Mouse (Mus musculus) CH12.LX (cell line): ENCODE measurements around the gene Lrrc74b. TPM values are rescaled to one million over a fixed set of nuclear protein-coding genes. Genes with fewer than 3 reads are reported as not detected.

Source experiments
- DNase-seq: peaks from one replicate; pipeline ENCODE4 v3.0.0-alpha.2; 2013; ENCODE audit errors: extremely low read depth
- H3K27ac ChIP-seq: 2 replicates; pipeline ENCODE4 v1.5.1; 2012; ENCODE audit warnings: low read depth, mild to moderate bottlenecking, control low read depth, moderate library complexity; ENCODE audit not compliant: insufficient read depth
- H3K27me3 ChIP-seq: replicated peaks from 2 replicates; pipeline ENCODE3; 2012; ENCODE audit warnings: inconsistent platforms
- H3K36me3 ChIP-seq, 2 experiments: replicated peaks in 1 of 2; 2 replicates each; pipeline versions ENCODE3 to v1.6.1; 2012; ENCODE audit warnings: inconsistent platforms in 1 of 2, low read length in 1 of 2, mild to moderate bottlenecking in 1 of 2, mixed read lengths in 1 of 2, moderate library complexity in 1 of 2; ENCODE audit not compliant: control insufficient read depth in 1 of 2, insufficient read depth in 1 of 2
- H3K4me1 ChIP-seq, 2 experiments: 2 replicates each; pipeline ENCODE4 v1.6.1; 2012; ENCODE audit warnings: inconsistent platforms in 1 of 2, moderate library complexity in 1 of 2; ENCODE audit not compliant: insufficient read depth in 2 of 2, control insufficient read depth in 1 of 2
- H3K4me2 ChIP-seq: 2 replicates; pipeline ENCODE4 v1.6.1; 2012; ENCODE audit warnings: low read depth, mild to moderate bottlenecking, control low read depth; ENCODE audit not compliant: poor library complexity, insufficient read depth, severe bottlenecking
- H3K4me3 ChIP-seq, 3 experiments: fragments of 150-350 bp in 1 of 3; sonication (generic) in 1 of 3; replicated peaks in 1 of 3; 2 replicates each; pipeline versions ENCODE3 to v1.5.1; 2011 to 2012; ENCODE audit warnings: low read depth in 2 of 3, low read length in 2 of 3, mild to moderate bottlenecking in 2 of 3, moderate library complexity in 2 of 3, control low read depth in 1 of 3, improper control_type of control experiment in 1 of 3, inconsistent platforms in 1 of 3, mixed read lengths in 1 of 3; ENCODE audit not compliant: poor library complexity in 1 of 3
- H3K79me2 ChIP-seq: replicated peaks from 2 replicates; pipeline ENCODE4 v1.6.1; 2012; ENCODE audit warnings: mild to moderate bottlenecking, moderate library complexity; ENCODE audit not compliant: control insufficient read depth, poor library complexity, insufficient read depth, severe bottlenecking; ENCODE audit errors: extremely low read depth
- H3K9ac ChIP-seq: 2 replicates; pipeline ENCODE4 v1.6.1; 2012; ENCODE audit warnings: low read depth, mild to moderate bottlenecking, control low read depth, moderate library complexity; ENCODE audit not compliant: insufficient read depth
- H3K9me3 ChIP-seq: replicated peaks from 2 replicates; pipeline ENCODE3; 2012; ENCODE audit warnings: low read length, inconsistent platforms, mixed read lengths
- CHD1 ChIP-seq: IDR thresholded peaks from 2 replicates; pipeline ENCODE4 v1.6.1; 2012; ENCODE audit warnings: low read depth, low read length, improper control_type of control experiment, inconsistent platforms
- CHD2 ChIP-seq: IDR thresholded peaks from 2 replicates; pipeline ENCODE4 v1.6.1; 2011; ENCODE audit warnings: low read length, improper control_type of control experiment
- CTCF ChIP-seq, 2 experiments: IDR thresholded peaks in 1 of 2; conservative IDR thresholded peaks in 1 of 2; 2 replicates each; pipeline ENCODE4 v1.5.1; 2011 to 2012; ENCODE audit warnings: low read depth in 2 of 2, low read length in 2 of 2, improper control_type of control experiment in 1 of 2, inconsistent platforms in 1 of 2, mild to moderate bottlenecking in 1 of 2, moderate library complexity in 1 of 2
- E2F4 ChIP-seq: IDR thresholded peaks from 2 replicates; pipeline ENCODE4 v1.6.1; 2011; ENCODE audit warnings: low read depth, low read length, improper control_type of control experiment; ENCODE audit not compliant: insufficient replicate concordance
- EP300 ChIP-seq: IDR thresholded peaks from 2 replicates; pipeline ENCODE4 v1.6.1; 2011; ENCODE audit warnings: low read length, improper control_type of control experiment
- ETS1 ChIP-seq: conservative IDR thresholded peaks from 2 replicates; pipeline ENCODE4 v1.6.1; 2012; ENCODE audit warnings: low read depth, mild to moderate bottlenecking, inconsistent platforms, low read length, improper control_type of control experiment, moderate library complexity
- GABPA ChIP-seq: IDR thresholded peaks from 2 replicates; pipeline ENCODE4 v1.6.1; 2012; ENCODE audit warnings: low read depth, low read length, improper control_type of control experiment, inconsistent platforms; ENCODE audit not compliant: insufficient replicate concordance
- HCFC1 ChIP-seq: IDR thresholded peaks from 2 replicates; pipeline ENCODE4 v1.6.1; 2012; ENCODE audit warnings: low read depth, mild to moderate bottlenecking, inconsistent platforms, low read length, improper control_type of control experiment
- JUN ChIP-seq: IDR thresholded peaks from 2 replicates; pipeline ENCODE4 v1.6.1; 2011; ENCODE audit warnings: low read depth, mild to moderate bottlenecking, low read length, improper control_type of control experiment, moderate library complexity; ENCODE audit not compliant: insufficient read depth
- JUND ChIP-seq: conservative IDR thresholded peaks from 2 replicates; pipeline ENCODE4 v1.6.1; 2011; ENCODE audit warnings: low read depth, low read length, improper control_type of control experiment
- KAT2A ChIP-seq: IDR thresholded peaks from 2 replicates; pipeline ENCODE4 v1.6.1; 2012; ENCODE audit warnings: low read length, improper control_type of control experiment, inconsistent platforms; ENCODE audit not compliant: insufficient replicate concordance
- MAFK ChIP-seq: IDR thresholded peaks from 2 replicates; pipeline ENCODE4 v1.6.1; 2011; ENCODE audit warnings: low read length, improper control_type of control experiment; ENCODE audit not compliant: insufficient replicate concordance
- MAX ChIP-seq: IDR thresholded peaks from 2 replicates; pipeline ENCODE4 v1.6.1; 2011; ENCODE audit warnings: low read length, improper control_type of control experiment
- MAZ ChIP-seq: IDR thresholded peaks from 2 replicates; pipeline ENCODE4 v1.6.1; 2012; ENCODE audit warnings: low read depth, mild to moderate bottlenecking, inconsistent platforms, low read length, improper control_type of control experiment, moderate library complexity
- MEF2A ChIP-seq: IDR thresholded peaks from 2 replicates; pipeline ENCODE4 v1.6.1; 2014; ENCODE audit warnings: low read depth, mild to moderate bottlenecking, inconsistent platforms, low read length, improper control_type of control experiment, borderline replicate concordance
- MYC ChIP-seq: IDR thresholded peaks from 2 replicates; pipeline ENCODE4 v1.6.1; 2011; ENCODE audit warnings: low read depth, mild to moderate bottlenecking, improper control_type of control experiment, low read length
- NELFE ChIP-seq: IDR thresholded peaks from 2 replicates; pipeline ENCODE4 v1.6.1; 2011; ENCODE audit warnings: low read depth, low read length, improper control_type of control experiment
- NRF1 ChIP-seq: IDR thresholded peaks from 2 replicates; pipeline ENCODE4 v1.6.1; 2014; ENCODE audit warnings: low read depth, mild to moderate bottlenecking, inconsistent platforms, low read length, improper control_type of control experiment, moderate library complexity
- POLR2A ChIP-seq: IDR thresholded peaks from 2 replicates; pipeline ENCODE4 v1.6.1; 2011; ENCODE audit warnings: low read depth, mild to moderate bottlenecking, improper control_type of control experiment, low read length
- POLR2AphosphoS2 ChIP-seq: IDR thresholded peaks from 2 replicates; pipeline ENCODE4 v1.6.1; 2011; ENCODE audit warnings: low read depth, low read length, improper control_type of control experiment
- RAD21 ChIP-seq: IDR thresholded peaks from 2 replicates; pipeline ENCODE4 v1.6.1; 2011; ENCODE audit warnings: low read depth, mild to moderate bottlenecking, low read length, improper control_type of control experiment, moderate library complexity
- RCOR1 ChIP-seq: conservative IDR thresholded peaks from 2 replicates; pipeline ENCODE4 v1.6.1; 2012; ENCODE audit warnings: low read depth, mild to moderate bottlenecking, inconsistent platforms, low read length, improper control_type of control experiment
- SIN3A ChIP-seq: IDR thresholded peaks from 2 replicates; pipeline ENCODE4 v1.6.1; 2012; ENCODE audit warnings: low read length, improper control_type of control experiment, inconsistent platforms
- SMC3 ChIP-seq: IDR thresholded peaks from 2 replicates; pipeline ENCODE4 v1.6.1; 2011; ENCODE audit warnings: low read depth, low read length, improper control_type of control experiment
- TBP ChIP-seq: conservative IDR thresholded peaks from 2 replicates; pipeline ENCODE4 v1.6.1; 2011; ENCODE audit warnings: low read depth, low read length, improper control_type of control experiment
- TCF12 ChIP-seq: IDR thresholded peaks from 2 replicates; pipeline ENCODE4 v1.6.1; 2014; ENCODE audit warnings: low read depth, mild to moderate bottlenecking, inconsistent platforms, low read length, improper control_type of control experiment
- UBTF ChIP-seq: IDR thresholded peaks from 2 replicates; pipeline ENCODE4 v1.6.1; 2012; ENCODE audit warnings: low read depth, mild to moderate bottlenecking, inconsistent platforms, low read length, improper control_type of control experiment, moderate library complexity
- USF1 ChIP-seq: IDR thresholded peaks from 2 replicates; pipeline ENCODE4 v1.6.1; 2014; ENCODE audit warnings: low read depth, mild to moderate bottlenecking, inconsistent platforms, low read length, improper control_type of control experiment
- USF2 ChIP-seq: conservative IDR thresholded peaks from 2 replicates; pipeline ENCODE4 v1.6.1; 2011; ENCODE audit warnings: low read depth, low read length, improper control_type of control experiment
- ZC3H11A ChIP-seq: IDR thresholded peaks from 2 replicates; pipeline ENCODE4 v1.6.1; 2012; ENCODE audit warnings: low read depth, mild to moderate bottlenecking, inconsistent platforms, low read length, improper control_type of control experiment
- ZKSCAN1 ChIP-seq: IDR thresholded peaks from 2 replicates; pipeline ENCODE4 v1.6.1; 2012; ENCODE audit warnings: low read depth, inconsistent platforms, low read length, improper control_type of control experiment, borderline replicate concordance
- ZMIZ1 ChIP-seq: IDR thresholded peaks from 2 replicates; pipeline ENCODE4 v1.6.1; 2012; ENCODE audit warnings: low read depth, mild to moderate bottlenecking, inconsistent platforms, low read length, improper control_type of control experiment
- dilution Hi-C: fragments of 300-500 bp; cut with MboI; formaldehyde crosslinking; loops from 2 replicates; pipeline ENCODE4 v1.14.3; 2020; ENCODE audit warnings: low sequenced_read_pairs; ENCODE audit not compliant: extremely low pct_unique_long_range_greater_than_20kb, extremely low pct_ligation_motif_present
- in situ Hi-C: fragments of 300-500 bp; cut with MboI; formaldehyde crosslinking; loops from 3 replicates; pipeline ENCODE4 v1.14.3; 2019; ENCODE audit warnings: low sequenced_read_pairs, low pct_ligation_motif_present, low pct_unique_long_range_greater_than_20kb, mixed read lengths
- polyA plus RNA-seq: library from polyadenylated mRNA; unstranded; fragments of >175 nt; gene quantifications from 2 replicates; pipeline ENCODE4 v1.2.1, GENCODE M21; 2012; ENCODE audit warnings: low read depth; ENCODE audit not compliant: insufficient read length
- total RNA-seq, 2 experiments: library from RNA; depleted of rRNA; stranded (reverse); fragments of 300-350 nt in 1 of 2; fragments of >200 nt in 1 of 2; gene quantifications; 2 replicates each; pipeline ENCODE4 v1.2.3; 2012 to 2014

Lrrc74b gene
- total and polyA plus RNA-seq, 3 experiments, result 0.17 TPM; not detected in 2

DNA sequence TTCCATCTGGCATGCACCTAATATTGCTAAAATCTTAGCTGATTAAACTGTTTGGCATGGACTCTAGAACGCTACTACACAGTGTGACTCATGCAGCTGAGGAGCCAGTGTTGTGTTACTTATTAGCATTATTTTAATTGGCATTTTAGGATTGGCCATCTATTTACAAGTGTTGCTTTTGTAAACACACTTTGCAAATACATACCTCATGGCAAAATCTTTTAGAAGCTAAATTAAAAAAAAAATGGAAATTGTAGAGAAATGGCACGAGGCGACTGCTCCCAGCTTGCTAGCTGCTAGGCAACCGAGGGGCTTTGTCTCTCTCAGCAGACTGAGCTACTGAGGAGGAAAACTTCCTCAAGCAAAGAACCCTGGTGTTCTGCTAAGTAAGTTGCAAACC is 43.9 kb upstream of the Lrrc74b start:
- Histone ChIP-seq H3K9me3 (peaks cover 16% of the 10 kb centered on the region), H3K36me3 (no peaks in the 10 kb centered on the region), H3K27me3 (peaks cover 26% of the 10 kb centered on the region), H3K4me3 (no peak overlapping the region), H3K79me2 (no peaks in the 10 kb centered on the region), H3K4me1 (0 out of 4 replicates have a peak, but pooled peaks cover 0 to 4% of the 10 kb centered on the region in 2 experiments), H3K4me2 (no peak overlapping the region), H3K9ac (no peak overlapping the region), H3K27ac (no peak overlapping the region)
- no peak for DNase-seq
- dilution Hi-C loops, result no loop called here
- TF ChIP-seq CTCF (conservative IDR thresholded peaks at IDR 0.05 in 1 of 2, IDR thresholded peaks at IDR 0.05 in 1 of 2; ENCODE audit: low read depth in 2 of 2, low read length in 2 of 2), result no peak
- TF ChIP-seq MAX, result no peak
- TF ChIP-seq MYC, result no peak
- TF ChIP-seq CHD1, result no peak
- no peak for TF ChIP-seq GABPA
- no peak for TF ChIP-seq E2F4
- TF ChIP-seq SMC3, result no peak
- no peak for TF ChIP-seq USF1
- TF ChIP-seq EP300, result no peak
- no peak for TF ChIP-seq JUN
- TF ChIP-seq POLR2AphosphoS2, result no peak
- TF ChIP-seq CHD2, result no peak
- no peak for TF ChIP-seq TBP
- TF ChIP-seq NELFE, result no peak
- no peak for TF ChIP-seq NRF1
- TF ChIP-seq ZMIZ1, result no peak
- TF ChIP-seq RAD21, result no peak
- no peak for TF ChIP-seq MEF2A
- no peak for TF ChIP-seq RCOR1
- in situ Hi-C loops, result no loop called here

DNA sequence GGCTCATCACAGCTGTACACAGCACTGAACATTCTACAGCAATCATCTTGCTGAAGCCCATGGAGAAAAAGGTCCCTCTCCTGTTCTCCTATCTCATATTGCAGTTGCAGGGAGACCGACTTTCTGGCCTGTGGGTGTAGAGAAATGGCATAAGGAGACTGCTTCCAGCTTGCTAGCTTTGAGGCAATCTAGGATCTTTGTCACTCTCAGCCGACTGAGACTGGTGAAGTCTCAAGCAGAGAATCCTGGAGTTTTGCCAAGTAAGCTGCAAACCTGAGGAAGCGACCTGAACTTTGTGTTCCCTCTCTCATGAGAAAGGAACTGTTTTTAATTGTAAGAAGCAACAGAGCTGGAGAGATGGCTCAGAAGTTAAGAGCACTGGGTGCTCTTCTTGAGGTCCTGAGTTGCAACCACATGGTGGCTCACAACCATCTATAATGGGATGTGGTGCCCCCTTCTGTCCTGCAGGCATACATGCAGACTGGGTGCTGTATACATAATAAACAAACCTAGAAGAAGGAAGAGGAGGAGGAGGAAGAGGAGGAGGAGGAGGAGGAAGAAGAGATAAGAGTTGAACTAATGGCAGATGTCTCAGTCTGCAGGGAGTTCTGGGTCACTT is 40.0 kb upstream of the Lrrc74b start:
- Histone ChIP-seq H3K4me2 (no peak overlapping the region), H3K9ac (no peak overlapping the region), H3K36me3 (no peaks in the 10 kb centered on the region), H3K79me2 (no peaks in the 10 kb centered on the region), H3K4me3 (no peak overlapping the region), H3K9me3 (peaks cover 4% of the 10 kb centered on the region), H3K27me3 (peaks cover 39% of the 10 kb centered on the region), H3K4me1 (0 out of 4 replicates have a peak, but pooled peaks cover 0 to 4% of the 10 kb centered on the region in 2 experiments), H3K27ac (no peak overlapping the region)
- in situ Hi-C loops, result no loop called here
- peak; percentile 32 for DNase-seq
- dilution Hi-C loops, result no loop called here
- TF ChIP-seq ZKSCAN1 (no peak), GABPA (no peak), RCOR1 (no peak), JUN (no peak), TCF12 (no peak), USF1 (no peak), UBTF (no peak), CTCF (conservative IDR thresholded peaks at IDR 0.05 in 1 of 2, IDR thresholded peaks at IDR 0.05 in 1 of 2; ENCODE audit: low read depth in 2 of 2, low read length in 2 of 2) (peak in 1 of 2 experiments; percentile 91; a peak in 2 of 4 replicates), ETS1 (no peak), HCFC1 (no peak), POLR2AphosphoS2 (no peak), EP300 (no peak), NELFE (peak; percentile 49; the same call in 1 of the 2 replicates), JUND (no peak), MYC (peak; percentile 80), KAT2A (no peak), SIN3A (no peak), POLR2A (no peak), CHD2 (no peak), USF2 (no peak), MAFK (no peak), SMC3 (peak; percentile 72), ZC3H11A (no peak), MAZ (no peak)
